Mouse (Mus musculus) left cerebral cortex, postnatal 25 days (tissue): ENCODE data around the gene Klf16. TPM values are rescaled to one million over a fixed set of nuclear protein-coding genes. Genes with fewer than 3 reads are reported as not detected.

Experiments used
- DNase-seq, 2 experiments: peaks; one replicate each; pipeline ENCODE4 v3.0.0; 2022; ENCODE audit warnings: low spot score in 2 of 2, mixed read lengths in 1 of 2
- intact Hi-C: fragments of 180-260 bp; cut with DNase I; formaldehyde crosslinking; loops from one replicate; pipeline ENCODE4 v1.15.1; 2025
- total RNA-seq, 2 experiments: library from RNA; stranded (reverse); gene quantifications; 2 replicates each; pipeline ENCODE4 v1.2.3; 2021

The Klf16 gene
- total RNA-seq, 2 experiments from 2014 or later, result 51.8 to 55.3 TPM

DNA sequence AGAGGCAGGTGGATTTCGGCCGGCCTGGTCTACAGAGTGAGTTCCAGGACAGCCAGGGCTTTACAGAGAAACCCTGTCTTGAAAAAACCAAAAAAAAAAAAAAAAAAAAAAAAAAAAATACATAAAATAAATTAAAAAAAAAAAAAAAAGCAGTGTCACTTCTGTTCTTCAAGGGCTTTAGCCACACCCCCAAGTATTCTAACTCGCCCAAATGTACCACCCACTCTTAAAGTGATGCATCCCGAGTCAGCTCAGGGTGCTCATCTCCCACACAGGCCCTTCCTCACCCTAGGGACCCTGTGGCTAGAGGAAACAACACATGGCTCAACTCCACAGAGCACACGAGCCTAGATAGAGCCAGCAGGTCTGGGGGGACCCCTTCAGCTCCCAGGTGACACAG is 5.9 kb upstream of the Klf16 start:
- DNase-seq, result peak in 1 of 2 experiments; percentile 23

DNA sequence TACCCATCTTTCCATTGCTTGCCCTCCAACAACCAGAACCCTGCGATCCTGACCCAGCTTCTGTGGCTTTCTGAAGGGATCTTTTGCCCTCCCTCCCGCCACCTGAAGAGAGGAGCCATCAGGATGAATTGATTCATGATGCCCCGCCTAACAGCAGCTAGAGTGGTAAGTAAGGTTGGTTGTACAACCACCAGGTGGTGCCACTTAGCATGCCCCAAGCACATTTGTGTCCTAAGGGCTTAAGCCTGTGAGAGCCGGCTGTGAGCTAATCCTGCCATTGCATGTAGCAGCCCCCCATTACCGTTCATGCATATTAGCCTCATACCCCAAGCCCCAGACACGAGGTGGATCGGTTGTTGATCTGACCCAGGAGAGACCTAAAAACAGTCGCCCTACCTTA is 1.8 kb upstream of the Klf16 start:
- intact Hi-C loops, result loop anchor here (5.0 kb wide), 1 partner anchor 78 kb away; the partner anchor contains the start of gene Btbd2
- peak in 1 of 2 experiments; percentile 60 for DNase-seq

More for the DNA sequence above, 5.9 kb upstream of the Klf16 start:
- intact Hi-C loops, result no loop called here

DNA sequence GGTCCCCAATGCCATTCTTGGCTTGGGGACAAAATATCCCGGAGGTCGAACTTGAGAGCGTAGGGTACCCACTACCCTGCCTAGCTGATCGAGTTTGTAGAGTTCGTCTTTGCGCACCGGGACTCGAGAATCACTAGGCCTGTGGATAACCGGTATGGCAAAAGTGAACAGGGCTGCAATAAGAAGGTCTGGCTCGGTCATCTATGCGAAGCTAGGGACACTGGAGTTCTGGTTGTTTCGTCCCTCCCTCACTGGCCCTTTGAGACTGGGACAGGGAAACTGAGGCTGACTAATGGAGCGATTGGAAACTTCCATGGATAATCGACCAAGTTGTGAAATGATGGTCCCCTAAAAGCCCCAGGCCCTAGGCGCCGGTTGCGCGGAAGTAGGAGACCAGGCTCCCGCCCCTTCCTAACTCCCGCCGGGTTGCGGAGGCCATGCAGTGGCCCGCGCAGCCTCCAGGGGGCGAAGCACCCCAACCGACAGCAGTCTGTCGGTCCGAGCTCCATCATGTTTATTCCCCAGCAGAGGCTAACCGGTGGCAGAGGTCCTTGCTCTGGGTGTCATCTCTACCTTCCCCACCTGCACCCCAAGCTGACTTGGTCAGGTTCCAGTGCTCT is 1.1 kb upstream of the Klf16 start:
- intact Hi-C loops, result loop anchor here (5.0 kb wide), 1 partner anchor 79 kb away; the partner anchor contains the start of gene Btbd2
- peak in 1 of 2 experiments; percentile 57 for DNase-seq

DNA sequence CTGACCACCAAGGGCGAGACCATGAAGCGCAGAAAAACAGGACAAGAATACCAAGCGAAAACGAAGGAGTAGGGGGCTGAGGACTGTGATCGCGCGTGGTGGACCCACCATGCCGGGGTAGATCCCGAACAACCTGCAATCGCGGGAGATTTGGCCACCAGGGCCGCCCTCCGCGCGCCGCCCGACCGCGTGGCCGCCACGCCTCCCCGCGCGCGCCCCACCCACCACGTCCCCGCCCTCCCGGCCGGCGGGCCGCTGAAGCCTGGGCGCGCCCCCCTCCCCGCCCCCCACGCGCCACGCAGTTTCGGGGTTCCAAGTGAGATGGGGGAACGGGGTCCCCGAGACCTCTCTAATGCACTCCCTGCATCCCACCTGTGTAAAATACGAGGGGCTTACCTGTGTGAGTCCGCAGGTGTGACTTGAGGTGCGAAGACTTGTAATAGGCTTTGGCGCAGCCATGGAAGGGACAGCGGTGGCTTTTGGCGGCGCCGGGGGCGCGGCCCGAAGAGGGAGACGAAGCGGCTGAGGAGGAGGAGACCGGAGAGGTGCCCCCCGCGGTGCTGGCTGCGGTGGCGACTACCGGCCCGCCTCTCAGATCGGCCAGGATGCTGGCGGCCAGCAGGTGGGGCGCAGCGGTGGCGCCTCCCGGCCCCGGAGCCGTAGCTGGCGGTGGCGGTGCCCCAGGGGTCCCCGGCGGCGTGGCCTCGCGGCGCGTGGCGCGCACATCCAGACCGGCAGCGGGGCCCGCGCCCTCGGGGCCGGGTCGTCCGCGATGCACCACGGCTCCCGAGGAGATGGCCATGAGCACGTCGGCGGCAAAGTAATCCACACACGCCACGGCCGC is 548 bp downstream of the Klf16 start:
- DNase-seq, result peak in 1 of 2 experiments; percentile 31
- intact Hi-C loops, result loop anchor here (2.0 to 5.0 kb wide), 2 partner anchors 46 to 81 kb away; partner anchors contain the start of genes Btbd2 and Csnk1g2

DNA sequence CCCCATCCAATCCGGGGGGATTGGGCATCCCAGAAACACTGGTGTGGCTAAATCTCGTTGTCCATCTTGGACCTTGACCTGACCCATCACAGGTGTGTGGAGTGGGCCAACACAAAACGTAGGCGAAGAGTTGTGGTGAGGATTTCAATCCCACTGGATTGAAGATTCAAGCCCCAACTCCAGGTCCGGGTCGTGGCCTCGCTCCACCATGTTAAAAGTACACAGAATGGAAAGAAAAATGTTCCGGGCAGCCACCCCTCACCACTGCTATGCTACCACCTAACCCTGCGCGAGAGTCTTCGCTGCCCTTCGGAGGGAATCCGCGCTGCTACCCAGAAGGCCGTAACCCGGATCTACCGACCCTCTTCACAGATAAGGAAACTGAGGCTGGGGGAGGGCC is 1.2 kb downstream of the Klf16 start:
- intact Hi-C loops, result loop anchor here (2.0 to 5.0 kb wide), 2 partner anchors 47 to 81 kb away; partner anchors contain the start of genes Btbd2 and Csnk1g2
- no peak for DNase-seq

DNA sequence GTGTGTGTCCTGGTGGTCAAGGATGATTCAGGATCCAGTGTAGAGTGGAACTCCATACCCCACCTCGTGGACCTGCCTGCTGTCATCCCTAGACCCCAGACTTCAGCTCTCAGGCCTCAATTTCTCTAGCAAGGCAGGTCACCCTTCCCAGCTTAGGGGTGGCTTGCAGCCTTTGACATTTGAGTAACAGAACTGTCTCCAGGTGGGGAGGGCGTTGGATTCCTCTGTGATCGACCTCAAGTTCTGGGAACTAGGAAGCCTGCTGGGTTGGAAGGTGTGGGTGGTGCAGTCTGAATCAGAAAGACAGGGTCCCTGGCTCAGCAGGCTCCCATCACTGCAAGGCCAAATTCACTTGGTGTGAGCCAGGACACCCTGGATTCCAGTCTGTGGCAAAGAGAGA is 2.2 kb downstream of the Klf16 start:
- DNase-seq, result peak in 1 of 2 experiments; percentile 43
- intact Hi-C loops, result loop anchor here (5.0 kb wide), 1 partner anchor 82 kb away; the partner anchor contains the start of gene Btbd2

DNA sequence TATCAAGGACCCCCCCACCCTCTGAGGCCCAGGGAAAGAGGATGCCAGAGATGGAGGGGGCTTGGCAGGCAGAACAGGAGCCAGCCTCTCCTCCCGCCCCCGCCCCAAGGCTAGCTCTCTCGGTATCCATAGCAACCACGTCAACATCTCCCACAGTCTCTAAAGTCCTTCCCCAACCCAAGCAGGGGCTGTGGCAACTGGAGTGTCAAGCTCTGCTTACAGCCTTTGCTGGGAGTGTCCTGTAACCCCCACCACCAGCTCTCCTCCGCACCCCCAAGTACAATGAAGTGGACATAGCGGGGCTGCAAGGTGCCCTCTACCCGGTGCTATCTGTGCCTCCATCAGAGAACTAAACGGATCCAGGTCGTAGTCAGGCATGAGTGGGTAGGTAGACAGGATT is 3.2 kb downstream of the Klf16 start:
- DNase-seq, result peak in 1 of 2 experiments; percentile 83

DNA sequence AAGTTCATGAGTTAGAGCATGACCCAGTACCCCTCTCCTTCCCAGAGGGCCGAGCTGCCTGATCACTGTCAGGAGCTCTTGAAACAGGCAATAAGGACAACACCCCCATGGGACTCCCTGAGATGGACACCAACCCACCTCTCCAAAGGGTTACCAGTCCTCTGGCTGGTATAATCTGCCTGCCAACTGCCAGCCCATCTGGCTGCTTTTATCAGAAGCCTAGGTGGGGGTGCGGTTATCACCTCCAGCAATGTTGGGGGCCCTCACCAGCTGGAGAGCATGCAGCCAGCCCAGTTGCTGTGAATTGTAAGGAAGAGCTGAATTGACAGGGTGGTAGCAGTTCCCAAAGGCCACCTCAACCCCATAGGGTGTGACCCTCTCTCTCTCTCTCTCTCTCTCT is 4.6 kb downstream of the Klf16 start:
- DNase-seq, result no peak
- intact Hi-C loops, result no loop called here

More for the DNA sequence above, 3.2 kb downstream of the Klf16 start:
- intact Hi-C loops, result no loop called here

DNA sequence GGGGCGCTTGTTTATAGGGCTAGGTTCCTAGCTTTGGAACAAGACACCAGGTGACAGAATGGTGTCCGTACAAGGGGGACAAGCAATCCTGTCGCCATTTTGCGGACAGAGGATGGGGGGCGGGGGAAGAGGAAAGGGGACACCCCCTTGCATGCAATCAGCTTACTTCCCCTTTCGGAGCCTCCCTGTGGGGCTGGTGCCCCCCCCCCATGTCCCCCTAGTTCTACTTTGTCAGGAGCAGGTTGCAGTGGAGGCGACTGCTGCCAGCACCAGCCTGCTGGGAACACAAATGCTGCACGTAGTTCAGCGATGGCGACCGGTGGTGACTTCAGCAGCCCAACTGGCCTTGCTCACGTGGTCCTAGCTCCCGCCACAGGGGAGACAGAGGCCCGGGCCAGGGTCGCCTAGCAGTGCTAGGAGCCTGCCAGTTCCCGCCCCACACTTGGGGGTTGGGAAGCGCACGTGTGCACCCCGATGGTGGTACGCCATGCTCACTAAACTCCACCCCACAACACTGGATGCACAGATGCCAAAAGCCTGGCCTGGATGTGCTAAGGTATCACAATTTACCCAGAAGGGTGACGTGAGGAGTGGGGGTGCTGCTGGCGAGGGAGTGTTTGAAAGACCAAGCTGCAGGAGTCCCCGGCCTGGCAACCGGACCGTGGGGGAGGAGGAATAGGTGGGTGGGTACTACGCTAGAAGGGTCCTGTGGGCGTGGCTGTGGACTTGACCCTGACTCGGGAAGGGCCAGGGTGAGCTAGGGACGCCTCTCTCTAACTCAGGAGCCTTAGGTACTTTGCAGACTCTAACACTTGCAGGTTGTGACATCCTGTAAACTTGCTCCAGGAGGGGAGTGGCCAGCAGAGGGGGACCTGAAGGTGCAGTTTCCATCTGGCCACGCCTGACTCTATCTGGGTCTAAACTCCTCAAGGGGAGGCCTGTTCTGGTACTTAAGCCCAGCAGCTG is 6.0 kb downstream of the Klf16 start:
- intact Hi-C loops, result no loop called here
- DNase-seq, result no peak

DNA sequence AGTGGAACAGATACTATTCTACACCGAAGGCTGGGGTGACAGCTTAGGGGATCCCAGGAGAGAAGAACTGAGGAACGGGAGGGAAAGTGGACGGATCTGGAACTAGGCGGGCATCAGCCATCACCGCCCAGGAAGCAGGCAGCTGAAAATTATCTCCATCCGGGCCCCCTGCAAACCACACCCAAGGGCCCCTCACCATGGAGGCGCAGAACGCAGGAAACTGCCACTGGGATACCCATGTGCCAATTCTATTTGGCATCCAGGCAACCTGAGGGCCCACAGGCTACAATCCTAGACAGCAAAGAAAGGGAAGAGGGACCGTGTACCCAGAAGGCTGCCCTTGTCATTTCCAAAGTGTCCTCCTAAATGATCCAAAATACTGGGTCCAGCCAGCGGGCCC is 6.7 kb downstream of the Klf16 start:
- DNase-seq, result no peak
- intact Hi-C loops, result no loop called here

DNA sequence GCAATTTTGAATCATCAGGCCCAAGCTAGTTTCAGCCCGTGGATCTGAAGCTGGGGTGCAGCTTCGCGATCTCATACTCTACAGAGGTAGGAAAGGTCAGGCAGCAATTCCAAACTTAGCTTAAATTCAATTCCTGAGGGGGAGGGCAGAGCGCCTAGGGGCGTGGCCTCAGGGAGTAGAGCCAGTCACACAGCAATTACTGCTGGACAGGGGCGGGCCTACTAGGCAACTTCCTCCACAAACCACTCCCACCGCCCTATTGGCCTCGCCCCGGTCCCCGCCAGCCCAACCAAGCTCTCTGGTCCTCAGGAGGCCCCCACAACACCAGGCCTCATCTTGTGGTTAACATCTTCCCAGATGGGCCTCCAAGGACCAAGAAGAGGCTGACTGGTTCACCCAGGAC is 7.5 kb downstream of the Klf16 start:
- intact Hi-C loops, result no loop called here
- no peak for DNase-seq

DNA sequence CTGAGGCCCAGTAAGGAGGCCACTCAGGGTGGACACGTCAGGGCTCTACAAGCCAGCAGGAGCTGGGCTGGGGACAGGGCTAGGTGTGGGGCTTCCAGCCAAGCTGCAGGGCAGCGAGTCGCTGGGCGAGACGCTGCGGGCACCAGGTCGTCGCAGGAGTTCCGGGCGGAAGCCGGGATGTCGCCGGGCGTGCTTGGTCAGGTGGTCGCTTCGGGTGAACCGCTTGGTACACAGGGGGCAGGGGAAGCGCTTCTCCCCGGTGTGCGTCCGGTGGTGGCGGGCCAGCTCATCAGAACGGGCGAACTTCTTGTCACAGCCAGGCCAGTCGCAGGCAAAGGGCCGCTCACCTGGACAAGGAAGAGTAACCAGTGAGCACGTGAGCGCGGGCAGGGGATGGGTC is 8.2 kb downstream of the Klf16 start:
- no peak for DNase-seq
- intact Hi-C loops, result no loop called here

DNA sequence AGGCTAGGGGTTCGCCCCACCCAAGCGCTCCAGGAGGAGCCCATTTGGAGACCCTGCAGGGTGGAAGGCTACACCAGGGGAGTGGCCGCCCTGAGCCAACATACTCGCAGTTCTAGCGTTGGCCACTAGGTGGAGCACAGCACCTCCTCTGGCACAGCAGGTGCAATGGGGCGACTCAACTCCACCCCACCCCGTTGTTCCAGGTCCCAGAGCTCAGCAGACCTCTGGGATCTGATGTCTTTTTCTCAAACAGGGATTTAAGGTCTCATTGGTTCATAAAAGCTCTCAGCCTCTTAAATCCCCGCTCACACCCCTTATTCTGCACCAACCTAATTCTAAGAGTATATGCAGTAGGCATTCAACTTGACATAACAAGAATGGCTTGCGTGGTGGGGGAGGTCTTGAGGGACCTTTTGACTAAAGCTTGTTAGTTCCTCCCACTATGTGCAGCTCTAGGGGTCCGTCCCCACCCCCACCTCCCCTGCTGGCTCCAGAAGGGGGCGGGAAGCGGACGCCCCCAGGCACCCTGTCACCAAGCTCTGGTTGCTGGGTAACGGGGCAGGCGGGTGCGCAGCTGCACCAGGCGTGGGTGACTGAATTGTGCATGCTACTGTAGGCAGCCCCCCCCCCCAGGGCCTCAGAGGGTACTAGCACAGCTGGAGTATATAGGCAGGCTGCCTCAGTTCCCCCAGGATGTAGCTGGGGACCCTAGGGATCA is 10.6 kb downstream of the Klf16 start:
- peak; percentile 89 to 90 for DNase-seq
- intact Hi-C loops, result loop anchor here (2.0 kb wide), 1 partner anchor 56 kb away; the partner anchor contains the start of gene Csnk1g2

DNA sequence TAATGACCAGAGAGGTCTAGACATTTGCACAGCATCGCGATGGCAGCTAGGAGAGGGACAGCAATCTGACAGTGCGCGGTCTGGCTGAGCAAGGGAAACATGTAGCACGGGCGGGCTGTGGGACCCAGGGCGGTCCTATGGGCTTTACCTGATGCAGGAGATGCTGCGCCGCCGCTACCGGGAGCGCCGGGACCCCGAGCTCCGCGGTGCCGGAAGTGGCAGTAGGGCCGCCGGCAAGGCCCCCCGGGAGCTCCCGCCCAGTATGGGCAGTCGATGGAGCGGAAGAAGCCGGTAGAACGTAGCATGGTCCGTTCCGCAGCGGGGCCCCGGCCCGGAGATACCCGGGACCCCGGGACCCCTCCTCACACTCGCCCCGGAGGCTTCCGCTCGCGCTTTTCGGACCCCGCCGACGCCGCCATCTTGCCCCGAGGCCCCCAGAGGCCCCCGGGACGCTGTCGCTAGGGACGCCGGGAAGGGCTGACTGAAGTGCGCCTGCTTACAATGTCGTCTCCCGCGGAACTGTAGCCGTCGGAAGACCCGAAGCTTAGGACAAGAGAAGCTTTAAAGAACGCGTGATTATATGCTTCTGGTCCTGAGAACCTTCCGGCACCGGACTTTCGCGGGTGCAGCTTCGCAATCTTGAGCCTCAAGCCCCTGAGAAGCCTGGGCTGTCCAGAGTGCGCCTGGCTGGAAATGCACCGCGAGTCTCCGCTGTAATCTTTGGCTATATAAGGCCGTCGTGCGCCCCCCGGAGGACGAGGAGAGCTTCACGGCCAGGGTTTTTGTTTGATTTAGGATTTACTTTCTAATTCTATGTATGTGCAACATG is 15.8 kb downstream of the Klf16 start, which contains the start of gene Rexo1:
Gene Rexo1 (minus strand): TSS at position 445 of the 829 bp plus-strand sequence.
- DNase-seq, result peak; percentile 96 to 97

DNA sequence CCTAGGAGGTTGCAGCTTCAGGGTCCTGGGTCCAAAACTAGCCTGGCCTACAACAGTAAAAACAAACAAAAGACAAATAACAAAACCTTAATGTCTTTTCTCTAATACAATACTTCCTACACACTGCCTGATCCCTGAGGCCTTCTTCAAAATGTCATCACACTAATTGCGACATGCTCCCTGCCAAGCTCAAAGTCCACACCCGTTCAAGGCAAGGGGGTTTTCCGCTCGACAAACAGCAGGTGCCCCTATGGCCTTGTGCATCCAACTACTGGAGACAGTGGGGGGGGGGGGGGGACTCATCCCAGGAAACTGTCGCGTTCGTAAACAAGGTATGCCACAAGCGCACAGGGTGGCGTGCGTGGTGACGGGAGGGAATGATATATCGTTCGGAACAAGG is 16.5 kb downstream of the Klf16 start:
- intact Hi-C loops, result no loop called here
- DNase-seq, result no peak

More for the DNA sequence above, 15.8 kb downstream of the Klf16 start, which contains the start of gene Rexo1:
- intact Hi-C loops, result no loop called here

DNA sequence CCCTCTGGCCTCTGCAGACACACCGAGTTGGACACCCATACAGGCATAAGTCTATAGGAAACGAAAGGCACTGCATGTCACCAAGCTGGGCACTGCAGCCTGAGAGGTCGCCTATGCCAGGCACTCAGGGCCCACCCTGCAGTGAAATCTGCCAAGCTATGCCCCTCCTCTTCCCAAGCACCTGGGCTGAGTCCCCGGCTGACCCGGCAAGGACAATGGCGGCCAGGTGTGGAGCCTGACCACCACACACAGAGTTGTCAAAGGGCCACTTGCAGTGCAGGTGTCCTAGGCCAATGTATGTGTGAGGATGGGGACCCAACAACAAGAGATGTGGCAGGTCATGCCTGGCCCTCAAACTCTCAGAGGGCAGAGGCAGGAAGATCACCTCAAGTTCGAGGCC is 17.7 kb downstream of the Klf16 start:
- DNase-seq, result no peak
- intact Hi-C loops, result no loop called here

DNA sequence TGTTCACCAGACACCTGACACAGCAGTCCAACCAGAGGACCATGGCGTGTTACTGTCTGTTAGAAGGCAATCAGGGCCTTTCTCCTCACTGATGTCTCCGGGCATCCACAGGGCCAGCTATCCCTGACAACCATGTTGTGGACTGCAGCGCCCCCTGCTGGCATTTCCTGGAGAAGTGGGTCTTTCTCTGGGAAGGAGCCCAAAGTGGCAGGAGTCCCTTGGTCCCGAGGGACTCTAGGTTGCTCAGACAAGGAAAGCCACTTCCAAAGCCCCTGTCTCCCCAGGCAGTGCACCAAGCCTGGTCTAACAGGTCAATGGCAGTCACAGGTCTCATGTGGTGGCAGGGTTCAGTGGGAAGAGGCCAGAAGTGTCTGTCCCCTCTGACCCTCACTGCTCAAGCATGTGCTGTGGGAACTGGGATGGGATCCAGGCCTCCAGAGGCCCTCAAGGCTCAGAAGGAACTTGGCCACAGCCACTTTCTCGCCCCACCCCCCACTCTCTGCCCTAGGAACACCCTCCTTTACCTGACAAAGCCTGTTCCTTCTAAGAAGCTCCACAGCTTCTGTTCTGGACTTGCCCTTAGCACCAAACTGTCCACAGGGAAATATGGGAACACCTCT is 19.7 kb downstream of the Klf16 start:
- peak; percentile 66 to 73 for DNase-seq
- intact Hi-C loops, result loop anchor here (1.0 kb wide), 1 partner anchor 111 kb away; no protein-coding TSS in a partner anchor
